Mouse (Mus musculus): ENCODE measurements around the gene Ppih. TPM values are rescaled to one million over a fixed set of nuclear protein-coding genes. Genes with fewer than 3 reads are reported as not detected.

The Ppih gene
- total RNA-seq (2021): 10 to 100 TPM in 1 of 2 experiments, 1 to 10 TPM in 1; 9.4 to 12.2 TPM

- peak; percentile 96 for DNase-seq
- intact Hi-C loops (cut with DNase I): loop anchor here (1.0 to 5.0 kb wide), 3 partner anchors 25 to 103 kb away; partner anchors contain the start of genes Ppcs and Zmynd12
Observed at GRCm38 (mm10) chr4:119320131-119320830, at the start of gene Ppih. Gene Ppih (minus strand): TSS chr4:119320546.

- no peak for DNase-seq
- intact Hi-C loops (cut with DNase I): no loop called here
Observed at GRCm38 (mm10) chr4:119369460-119369859, 49.1 kb upstream of the Ppih start.

- intact Hi-C loops (cut with DNase I): no loop called here
Observed at GRCm38 (mm10) chr4:119366758-119367526, 46.6 kb upstream of the Ppih start.

GRCm38 (mm10) chr4:119362231-119362630 is 41.9 kb upstream of the Ppih start:
- intact Hi-C loops (cut with DNase I): no loop called here
- DNase-seq: no peak

More at GRCm38 (mm10) chr4:119366758-119367526, 46.6 kb upstream of the Ppih start:
- no peak for DNase-seq

GRCm38 (mm10) chr4:119359196-119359971 is 39.0 kb upstream of the Ppih start:
- DNase-seq: peak in 1 of 2 experiments; percentile 7

GRCm38 (mm10) chr4:119345508-119345907 is 25.2 kb upstream of the Ppih start:
- intact Hi-C loops (cut with DNase I): no loop called here

More at GRCm38 (mm10) chr4:119359196-119359971, 39.0 kb upstream of the Ppih start:
- intact Hi-C loops (cut with DNase I): no loop called here

GRCm38 (mm10) chr4:119338861-119339361 is 18.6 kb upstream of the Ppih start:
- intact Hi-C loops (cut with DNase I): loop anchor here (1.0 to 2.0 kb wide), 2 partner anchors 92 to 100 kb away; no protein-coding TSS in a partner anchor
- peak; percentile 42 to 52 for DNase-seq

More at GRCm38 (mm10) chr4:119345508-119345907, 25.2 kb upstream of the Ppih start:
- no peak for DNase-seq

GRCm38 (mm10) chr4:119338422-119338821 is 18.1 kb upstream of the Ppih start:
- intact Hi-C loops (cut with DNase I): loop anchor here (2.0 kb wide), 1 partner anchor 100 kb away; no protein-coding TSS in a partner anchor
- DNase-seq: no peak

- DNase-seq: no peak
- intact Hi-C loops (cut with DNase I): no loop called here
Observed at GRCm38 (mm10) chr4:119333487-119333886, 13.1 kb upstream of the Ppih start.

GRCm38 (mm10) chr4:119320896-119321550 is 677 bp upstream of the Ppih start:
- intact Hi-C loops (cut with DNase I): loop anchor here (1.0 to 5.0 kb wide), 3 partner anchors 26 to 102 kb away; partner anchors contain the start of genes Ppcs and Zmynd12
- peak; percentile 4 to 7 for DNase-seq

GRCm38 (mm10) chr4:119313756-119314155 is 6.6 kb downstream of the Ppih start:
- intact Hi-C loops (cut with DNase I): no loop called here

GRCm38 (mm10) chr4:119305418-119305817 is 14.9 kb downstream of the Ppih start:
- DNase-seq: no peak
- intact Hi-C loops (cut with DNase I): no loop called here

More at GRCm38 (mm10) chr4:119313756-119314155, 6.6 kb downstream of the Ppih start:
- DNase-seq: no peak

GRCm38 (mm10) chr4:119303291-119303690 is 17.1 kb downstream of the Ppih start:
- intact Hi-C loops (cut with DNase I): no loop called here
- DNase-seq: no peak

GRCm38 (mm10) chr4:119301777-119302176 is 18.6 kb downstream of the Ppih start:
- intact Hi-C loops (cut with DNase I): no loop called here
- DNase-seq: no peak

- DNase-seq: no peak
- intact Hi-C loops (cut with DNase I): no loop called here
Observed at GRCm38 (mm10) chr4:119300761-119301160, 19.6 kb downstream of the Ppih start.

- intact Hi-C loops (cut with DNase I): no loop called here
Observed at GRCm38 (mm10) chr4:119297361-119297760, 23.0 kb downstream of the Ppih start.

GRCm38 (mm10) chr4:119295134-119295453 is 25.3 kb downstream of the Ppih start:
- intact Hi-C loops (cut with DNase I): loop anchor here (1.0 to 2.0 kb wide), 2 partner anchors 25 to 48 kb away; partner anchors contain the start of gene Ppih
- no peak for DNase-seq

More at GRCm38 (mm10) chr4:119297361-119297760, 23.0 kb downstream of the Ppih start:
- DNase-seq: no peak

- DNase-seq: peak; percentile 100
- intact Hi-C loops (cut with DNase I): loop anchor here (1.0 to 5.0 kb wide), 3 partner anchors 26 to 128 kb away; partner anchors contain the start of genes Ppcs, Ppih and Zmynd12
Observed at GRCm38 (mm10) chr4:119294415-119295133, 25.8 kb downstream of the Ppih start, which contains the start of gene Ybx1. Gene Ybx1 (minus strand): TSS chr4:119294604.
